Mouse (Mus musculus) stomach, embryonic 16.5 days (tissue): Measurements from ENCODE around the gene Plekha7. TPM values are rescaled to one million over a fixed set of nuclear protein-coding genes. Genes with fewer than 3 reads are reported as not detected.
A peak's percentile ranks its signal among the peaks of the same experiment; 100 is the strongest.

Source experiments
- ATAC-seq: fragments of 200-750 bp; cut with Nextera tagmentation; 2 replicates; pipeline ENCODE4 v1.8.0; 2017; ENCODE audit warnings: moderate number of reproducible peaks, moderate TSS enrichment; ENCODE audit not compliant: insufficient read depth, low FRiP score
- H3K27ac ChIP-seq: fragments of 300-500 bp; sonication (generic); 2 replicates; pipeline ENCODE4 v1.5.1; 2014; ENCODE audit warnings: low read length
- H3K27me3 ChIP-seq: fragments of 300-500 bp; sonication (generic); 2 replicates; pipeline ENCODE4 v1.6.1; 2014; ENCODE audit warnings: low read length, control low read depth, mixed read lengths; ENCODE audit not compliant: control insufficient read depth, insufficient read depth
- H3K36me3 ChIP-seq: fragments of 300-500 bp; sonication (generic); 2 replicates; pipeline ENCODE4 v1.6.1; 2014; ENCODE audit warnings: low read length; ENCODE audit not compliant: control insufficient read depth, insufficient read depth
- H3K4me1 ChIP-seq: fragments of 300-500 bp; sonication (generic); 2 replicates; pipeline ENCODE4 v1.6.1; 2014; ENCODE audit warnings: low read length, control low read depth, mixed read lengths; ENCODE audit not compliant: control insufficient read depth, insufficient read depth
- H3K4me2 ChIP-seq: fragments of 300-500 bp; sonication (generic); 2 replicates; pipeline ENCODE4 v1.6.1; 2014; ENCODE audit warnings: low read depth, low read length, mixed read lengths
- H3K4me3 ChIP-seq: fragments of 300-500 bp; sonication (generic); replicated peaks from 2 replicates; pipeline ENCODE4 v1.5.1; 2014; ENCODE audit warnings: mild to moderate bottlenecking, low read length
- H3K9ac ChIP-seq: fragments of 300-500 bp; sonication (generic); 2 replicates; pipeline ENCODE4 v1.6.1; 2014; ENCODE audit warnings: low read length
- H3K9me3 ChIP-seq: fragments of 300-500 bp; sonication (generic); replicated peaks from 2 replicates; pipeline ENCODE4 v1.6.1; 2016; ENCODE audit warnings: low read length, control low read depth; ENCODE audit not compliant: control insufficient read depth
- WGBS: fragments of 180-500 bp; shearing (Covaris S2); extraction: QIAGEN DNeasy Blood & Tissue Kit; methylation state at CpG from one replicate; pipeline ENCODE4 v1.1.7; 2014; 5-methylcytosine and 5-hydroxymethylcytosine counted together
- polyA plus RNA-seq: library from polyadenylated mRNA; unstranded; fragments of >200 nt; fragmentation: Nextera tagmentation; extraction: Ambion mirVana; gene quantifications from 2 replicates; pipeline ENCODE4 v1.2.1, GENCODE M21; 2015

Plekha7 gene
- polyA plus RNA-seq, 1 experiment from 2014 or later: 19.9 TPM

DNA sequence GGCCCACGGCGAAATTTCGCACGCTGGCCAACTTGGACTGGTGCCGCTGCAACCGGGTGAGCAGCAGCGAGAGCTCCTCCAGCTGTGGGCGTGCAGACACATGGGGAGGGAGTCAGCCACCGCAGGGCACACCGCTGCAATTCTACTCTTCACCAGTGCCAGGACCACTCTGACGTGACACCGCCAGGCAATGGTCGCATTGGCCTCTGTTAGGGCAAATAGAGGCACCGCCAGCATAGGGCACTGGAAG lies 151.4 kb downstream of the Plekha7 start:
- no peak overlapping the region for H3K4me2 ChIP-seq

DNA sequence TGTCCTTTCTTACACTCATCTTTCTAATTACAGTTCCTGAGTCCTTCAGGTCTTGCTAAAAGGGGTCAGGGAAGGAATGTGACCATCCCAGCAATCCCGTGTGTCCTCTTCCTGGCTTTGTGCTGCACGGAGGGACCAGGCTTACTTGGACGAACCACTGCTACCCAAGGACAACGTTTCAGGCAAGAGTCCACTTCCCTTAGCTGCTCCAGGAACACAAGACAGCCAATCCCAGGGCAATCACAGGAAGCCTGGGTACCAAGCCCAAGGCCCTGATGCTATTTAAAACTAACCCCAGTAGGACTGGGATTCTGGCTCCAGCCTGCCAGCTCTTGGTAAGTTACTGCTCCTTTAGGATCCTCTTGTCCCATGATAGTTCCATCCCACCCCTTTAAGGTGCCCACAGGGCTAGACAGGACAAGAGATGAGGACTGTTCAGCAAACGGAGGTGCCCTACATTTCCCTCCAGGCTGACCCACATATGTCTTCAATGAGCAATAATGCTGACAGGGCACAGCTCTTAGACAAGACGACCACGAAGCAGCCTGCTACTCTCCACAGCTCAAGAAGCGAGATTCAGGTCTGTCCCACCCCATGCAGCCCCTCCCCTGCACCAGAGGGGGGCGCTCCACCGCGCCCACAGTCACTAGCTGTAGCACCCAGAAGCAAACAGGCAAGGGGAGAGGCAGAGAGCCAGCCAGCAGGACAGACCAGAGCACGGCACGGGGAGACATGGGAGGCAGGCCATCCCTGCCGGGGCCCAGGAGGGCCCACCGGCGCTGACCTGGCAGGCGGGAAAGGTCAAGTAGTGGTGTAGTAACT lies 151.9 kb downstream of the Plekha7 start:
- H3K27ac ChIP-seq: no peak overlapping the region
- H3K4me1 ChIP-seq: no peaks in the 10 kb centered on the region
- WGBS: 64% methylated on average over 17 of the region's 17 CpGs
- no peaks in the 10 kb centered on the region for H3K27me3 ChIP-seq
- no peak overlapping the region for H3K4me3 ChIP-seq
- no peak overlapping the region for H3K9ac ChIP-seq
- peaks cover 3% of the 10 kb centered on the region; the same call in 1 of the 2 replicates for H3K36me3 ChIP-seq
- ATAC-seq: 0 out of 2 replicates have a peak, but pooled peaks have one; percentile 44
- no peaks in the 10 kb centered on the region for H3K9me3 ChIP-seq
- no peak overlapping the region for H3K4me2 ChIP-seq

More for the DNA sequence above, 151.4 kb downstream of the Plekha7 start:
- no peaks in the 10 kb centered on the region for H3K27me3 ChIP-seq
- no peaks in the 10 kb centered on the region for H3K4me1 ChIP-seq
- WGBS: 71% methylated on average over 14 of the region's 14 CpGs
- H3K9me3 ChIP-seq: no peaks in the 10 kb centered on the region
- no peak for ATAC-seq
- H3K27ac ChIP-seq: no peak overlapping the region
- no peak overlapping the region for H3K4me3 ChIP-seq
- H3K36me3 ChIP-seq: peaks cover 3% of the 10 kb centered on the region; the same call in 1 of the 2 replicates
- H3K9ac ChIP-seq: no peak overlapping the region

DNA sequence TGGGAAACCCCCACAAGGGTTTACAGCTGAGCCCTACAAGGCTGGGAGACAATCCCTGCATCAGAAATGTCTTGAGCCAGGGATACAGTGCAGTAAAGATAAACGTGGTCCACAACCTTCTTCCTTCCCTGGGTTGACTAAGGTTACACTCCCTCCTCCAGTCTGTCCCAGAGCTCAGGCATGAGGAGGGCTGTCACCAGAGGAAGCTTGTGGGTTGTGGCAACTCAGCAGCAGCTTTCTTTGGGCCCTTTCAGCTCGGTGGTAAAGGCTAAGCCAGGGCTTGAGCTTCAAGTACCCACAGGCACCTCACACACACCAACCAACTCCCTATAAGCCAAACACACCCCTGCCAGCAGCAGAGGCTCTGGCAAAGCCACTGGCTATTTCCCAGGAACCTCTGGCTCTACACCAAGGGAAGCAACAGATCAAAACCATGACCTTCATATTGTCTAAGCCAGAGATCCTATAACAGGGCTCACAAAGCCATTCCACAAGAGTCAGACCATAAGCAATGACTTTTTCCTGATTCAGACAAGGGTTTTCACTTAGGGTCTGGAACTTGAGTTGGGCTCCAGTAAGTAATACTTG lies 154.3 kb downstream of the Plekha7 start:
- H3K27ac ChIP-seq: no peak overlapping the region
- no peak for ATAC-seq
- H3K4me2 ChIP-seq: no peak overlapping the region
- no peak overlapping the region for H3K9ac ChIP-seq
- no peaks in the 10 kb centered on the region for H3K4me1 ChIP-seq
- H3K36me3 ChIP-seq: peaks cover 3% of the 10 kb centered on the region; the same call in 1 of the 2 replicates
- H3K27me3 ChIP-seq: no peaks in the 10 kb centered on the region
- no peaks in the 10 kb centered on the region for H3K9me3 ChIP-seq
- WGBS: 50% methylated on average over 2 of the region's 2 CpGs
- no peak overlapping the region for H3K4me3 ChIP-seq

DNA sequence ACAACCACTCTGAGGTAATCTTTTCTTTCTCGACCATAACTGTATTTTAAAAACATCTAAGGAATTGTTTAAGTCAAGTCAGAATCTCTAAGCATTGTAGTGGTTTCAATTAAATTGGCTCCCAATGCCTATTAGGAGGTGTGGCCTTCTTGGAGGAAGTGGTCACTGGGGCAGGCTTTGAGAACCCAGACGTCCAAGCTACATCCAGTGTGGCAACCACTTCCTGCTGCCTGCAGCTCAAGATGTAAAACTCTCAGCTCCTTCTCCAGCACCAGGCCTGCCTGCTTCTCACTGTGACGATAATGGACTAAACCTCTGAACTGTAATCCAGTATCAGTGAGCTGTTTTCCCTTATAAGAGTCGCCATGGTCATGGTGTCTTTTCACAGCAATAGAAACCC lies 158.6 kb downstream of the Plekha7 start:
- no peak for ATAC-seq
- no peaks in the 10 kb centered on the region for H3K4me1 ChIP-seq
- H3K9ac ChIP-seq: no peak overlapping the region
- no peak overlapping the region for H3K27ac ChIP-seq
- no peaks in the 10 kb centered on the region for H3K9me3 ChIP-seq
- no peaks in the 10 kb centered on the region for H3K36me3 ChIP-seq
- no peak overlapping the region for H3K4me2 ChIP-seq
- WGBS: 71% methylated on average over 4 of the region's 4 CpGs
- no peaks in the 10 kb centered on the region for H3K27me3 ChIP-seq
- H3K4me3 ChIP-seq: no peak overlapping the region

DNA sequence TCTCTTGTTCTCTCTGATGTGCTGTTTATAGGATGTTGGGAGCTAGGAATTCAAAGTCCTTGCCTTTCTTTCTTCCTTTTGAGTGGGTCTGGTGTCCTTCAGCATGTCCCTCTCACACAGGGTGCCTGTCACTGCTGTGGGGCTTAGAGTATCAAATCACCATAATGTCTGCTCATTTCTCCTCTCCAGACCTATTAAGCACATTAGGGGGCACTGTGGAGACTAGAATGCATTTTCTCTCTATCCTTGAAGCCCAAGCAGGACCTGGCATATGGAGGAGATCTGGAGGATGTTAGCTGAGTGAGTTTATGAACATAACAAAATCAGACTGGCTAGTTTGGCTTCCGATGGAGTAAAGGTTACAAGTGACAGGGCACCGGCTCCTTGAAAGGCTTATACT lies 161.1 kb downstream of the Plekha7 start:
- no peak for ATAC-seq
- 83% methylated on average over 2 of the region's 2 CpGs for WGBS
- no peak overlapping the region for H3K4me3 ChIP-seq
- no peaks in the 10 kb centered on the region for H3K4me1 ChIP-seq
- H3K9me3 ChIP-seq: no peaks in the 10 kb centered on the region
- no peaks in the 10 kb centered on the region for H3K36me3 ChIP-seq
- no peak overlapping the region for H3K9ac ChIP-seq
- no peak overlapping the region for H3K4me2 ChIP-seq
- no peak overlapping the region for H3K27ac ChIP-seq
- no peaks in the 10 kb centered on the region for H3K27me3 ChIP-seq

DNA sequence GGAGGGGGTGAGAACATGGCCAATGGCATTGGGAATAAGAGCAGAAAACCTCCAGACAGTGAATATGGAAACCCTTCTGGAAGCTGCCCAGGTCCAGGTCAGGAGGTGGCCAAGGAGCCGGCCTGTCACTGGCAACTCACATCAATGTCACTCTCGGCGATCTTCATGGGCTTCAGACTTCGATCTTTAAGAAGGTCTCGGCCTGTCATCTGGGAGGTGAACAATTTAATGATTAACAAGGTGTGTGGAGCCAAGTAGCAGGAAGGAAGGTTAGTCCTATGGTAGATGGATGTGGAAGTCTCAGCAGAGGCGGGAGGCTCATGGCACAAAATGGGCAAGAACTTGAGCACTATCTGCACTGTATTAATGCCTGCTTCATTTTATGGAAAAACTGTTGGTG lies 163.1 kb downstream of the Plekha7 start:
- no peak overlapping the region for H3K4me2 ChIP-seq

DNA sequence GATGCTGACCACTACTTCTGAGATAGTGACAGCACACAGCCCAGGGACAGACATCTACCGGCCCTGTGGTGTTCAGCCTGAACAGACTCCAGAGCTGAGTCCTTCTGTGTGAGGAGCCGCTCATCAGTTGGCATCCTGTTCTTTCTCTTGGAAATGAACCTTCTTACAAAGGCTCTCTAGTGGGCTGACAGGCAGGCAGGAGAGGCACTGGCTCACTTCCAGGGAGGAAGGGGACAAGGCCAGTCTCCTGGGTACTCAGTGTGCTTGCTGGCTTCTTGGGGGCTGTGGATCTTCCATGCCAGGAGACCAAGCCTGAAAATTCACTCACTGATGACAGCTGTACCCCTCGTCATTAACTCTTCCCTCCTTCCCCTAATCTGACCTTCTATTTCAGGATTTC lies 170.5 kb downstream of the Plekha7 start:
- H3K4me1 ChIP-seq: no peaks in the 10 kb centered on the region; the same call in 1 of the 2 replicates
- no peaks in the 10 kb centered on the region for H3K9me3 ChIP-seq
- no peak overlapping the region for H3K4me3 ChIP-seq
- no peak for ATAC-seq
- WGBS: 69% methylated on average over 3 of the region's 3 CpGs
- H3K9ac ChIP-seq: no peak overlapping the region
- H3K4me2 ChIP-seq: no peak overlapping the region
- H3K36me3 ChIP-seq: no peaks in the 10 kb centered on the region
- no peak overlapping the region for H3K27ac ChIP-seq
- H3K27me3 ChIP-seq: no peaks in the 10 kb centered on the region

More for the DNA sequence above, 163.1 kb downstream of the Plekha7 start:
- no peak overlapping the region for H3K4me3 ChIP-seq
- 87% methylated on average over 6 of the region's 6 CpGs for WGBS
- H3K36me3 ChIP-seq: no peaks in the 10 kb centered on the region
- no peak overlapping the region for H3K27ac ChIP-seq
- no peak overlapping the region for H3K9ac ChIP-seq
- H3K4me1 ChIP-seq: no peaks in the 10 kb centered on the region
- no peak for ATAC-seq
- H3K27me3 ChIP-seq: no peaks in the 10 kb centered on the region
- no peaks in the 10 kb centered on the region for H3K9me3 ChIP-seq

DNA sequence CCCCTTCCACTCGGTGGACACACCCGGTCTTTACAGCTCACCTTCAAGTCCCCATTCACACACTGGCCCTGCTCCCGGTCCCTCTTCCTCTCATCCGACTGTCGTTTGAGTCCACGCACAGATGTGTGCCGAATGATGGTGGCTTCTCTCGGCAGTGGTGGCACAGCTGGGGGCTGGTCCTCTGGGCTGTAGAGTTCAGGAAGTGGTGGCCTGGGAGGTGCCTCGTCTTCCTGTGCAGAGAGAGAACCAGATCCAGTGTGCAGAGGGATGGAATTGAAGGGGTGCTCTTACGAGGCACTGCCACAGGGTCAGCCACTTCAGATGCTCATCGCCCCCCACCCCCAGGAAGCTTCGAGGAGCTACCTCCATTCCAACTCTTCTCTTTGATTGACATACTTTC lies 171.0 kb downstream of the Plekha7 start:
- no peaks in the 10 kb centered on the region for H3K36me3 ChIP-seq
- no peaks in the 10 kb centered on the region for H3K27me3 ChIP-seq
- H3K4me2 ChIP-seq: no peak overlapping the region
- no peak overlapping the region for H3K9ac ChIP-seq
- H3K9me3 ChIP-seq: no peaks in the 10 kb centered on the region
- H3K4me1 ChIP-seq: no peaks in the 10 kb centered on the region; the same call in 1 of the 2 replicates
- H3K27ac ChIP-seq: no peak overlapping the region
- 85% methylated on average over 12 of the region's 12 CpGs for WGBS
- no peak overlapping the region for H3K4me3 ChIP-seq
- no peak for ATAC-seq

DNA sequence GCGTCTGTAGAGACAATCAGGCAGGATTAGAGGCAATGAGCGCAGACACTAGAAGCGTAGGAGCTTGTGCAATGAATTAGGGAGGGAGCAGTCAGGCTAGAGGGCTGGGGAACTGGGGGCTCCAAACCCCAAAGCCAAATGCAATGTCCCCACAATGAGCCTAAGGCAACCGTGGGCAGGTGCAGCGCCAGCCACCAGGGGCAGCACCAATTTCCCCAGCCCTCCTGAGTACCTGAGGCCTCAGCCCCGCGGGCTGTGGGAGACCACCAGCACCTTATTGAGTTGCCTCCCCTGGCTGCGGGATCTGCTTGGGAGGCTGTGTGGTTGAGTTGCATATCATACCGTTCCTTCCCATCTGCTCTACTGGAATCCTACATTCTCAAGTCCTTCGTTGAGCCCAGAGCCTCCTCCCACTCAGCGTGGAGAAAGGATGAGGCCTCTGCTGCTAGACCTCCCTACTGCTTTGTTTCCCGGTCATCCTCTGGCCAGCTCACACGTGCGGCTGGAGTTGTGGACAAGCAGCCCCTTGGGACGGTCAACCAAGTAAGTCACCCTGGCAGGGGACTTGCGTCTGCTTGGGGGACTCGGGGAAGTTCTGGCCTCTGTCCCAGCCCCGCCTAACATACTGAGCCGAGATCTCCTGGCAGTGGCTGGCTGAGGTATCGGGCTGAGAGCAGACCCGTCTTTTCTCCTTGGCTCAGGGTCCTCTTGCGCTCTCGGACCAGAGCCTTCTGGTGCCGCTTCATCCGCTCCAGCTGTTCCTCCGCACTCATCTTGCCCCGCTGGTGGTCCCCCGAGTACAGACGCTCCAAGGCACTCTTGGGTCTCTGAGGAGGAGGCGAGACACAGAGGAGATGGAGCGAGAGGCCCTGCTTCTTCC lies 173.5 kb downstream of the Plekha7 start:
- Histone ChIP-seq H3K9ac (no peak overlapping the region), H3K9me3 (no peaks in the 10 kb centered on the region), H3K27me3 (no peaks in the 10 kb centered on the region), H3K4me1 (no peaks in the 10 kb centered on the region; the same call in 1 of the 2 replicates), H3K27ac (no peak overlapping the region), H3K4me3 (no peak overlapping the region), H3K36me3 (no peaks in the 10 kb centered on the region), H3K4me2 (no peak overlapping the region)
- 72% methylated on average over 31 of the region's 31 CpGs for WGBS
- ATAC-seq: peak; percentile 18; the same call in 1 of the 2 replicates
